Mouse (Mus musculus): Measurements from ENCODE around the gene Limk2. TPM values are rescaled to one million over a fixed set of nuclear protein-coding genes. Genes with fewer than 3 reads are reported as not detected.

Gene Limk2
- total RNA-seq, 2 experiments from 2014 or later = 10.4 to 12.1 TPM

GRCm38 (mm10) chr11:3302792-3303191 is 106.2 kb downstream of the Limk2 start:
- no peak for DNase-seq (ENCODE audit: low spot score)

GRCm38 (mm10) chr11:3302385-3302784 is 106.6 kb downstream of the Limk2 start:
- DNase-seq (ENCODE audit: low spot score) = no peak

- no peak for DNase-seq (ENCODE audit: low spot score)
These were observed 107.9 kb downstream of the Limk2 start for GRCm38 (mm10) chr11:3301075-3301474.

GRCm38 (mm10) chr11:3298813-3299185 is 110.2 kb downstream of the Limk2 start:
- no peak for DNase-seq (ENCODE audit: low spot score)

GRCm38 (mm10) chr11:3297871-3298812 is 110.8 kb downstream of the Limk2 start:
- no peak for DNase-seq (ENCODE audit: low spot score)

- DNase-seq (ENCODE audit: low spot score) = no peak
These were observed 112.9 kb downstream of the Limk2 start for GRCm38 (mm10) chr11:3296056-3296455.

- DNase-seq (ENCODE audit: low spot score) = no peak
These were observed 114.3 kb downstream of the Limk2 start for GRCm38 (mm10) chr11:3294641-3295040.

Other genes with a start within 250 kb of the Limk2 start
- 10 to 100 TPM in 1 of 2 experiments, 1 to 10 TPM in 1; 9.8 to 12.4 TPM for gene Sfi1, start 215.7 kb downstream of the Limk2 start, total RNA-seq (2021)
- gene Eif4enif1, start 206.8 kb downstream of the Limk2 start, total RNA-seq (2021) = 10 to 100 TPM; 32.9 to 38.2 TPM
- gene Drg1, start 142.8 kb downstream of the Limk2 start, total RNA-seq (2021) = 10 to 100 TPM; 44.5 to 45.0 TPM
- 10 to 100 TPM; 11.3 to 12.7 TPM for gene Patz1, start 120.3 kb downstream of the Limk2 start, total RNA-seq (2021)
- gene Pik3ip1, start 78.8 kb downstream of the Limk2 start, total RNA-seq (2021) = 10 to 100 TPM; 27.2 to 30.8 TPM
- gene Rnf185, start 43.2 kb upstream of the Limk2 start, total RNA-seq (2021) = 10 to 100 TPM; 14.4 to 19.0 TPM
- not detected for gene Pla2g3, start 79.1 kb upstream of the Limk2 start, total RNA-seq (2021)
- gene Inpp5j, start 95.6 kb upstream of the Limk2 start, total RNA-seq (2021) = 1 to 10 TPM; 2.4 to 2.9 TPM
- gene Selenom, start 105.5 kb upstream of the Limk2 start, total RNA-seq (2021) = 10 to 100 TPM in 1 of 2 experiments, 1 to 10 TPM in 1; 9.6 to 14.6 TPM
- 10 to 100 TPM; 79.9 to 89.7 TPM for gene Smtn, start 131.4 kb upstream of the Limk2 start, total RNA-seq (2021)
- 10 to 100 TPM; 17.2 to 17.7 TPM for gene Morc2a, start 240.0 kb upstream of the Limk2 start, total RNA-seq (2021)

All from gastrocnemius, adult 18-20 months (tissue).